Mouse (Mus musculus) liver, embryonic 14.5 days (tissue): ENCODE data around the gene Caskin2. TPM values are rescaled to one million over a fixed set of nuclear protein-coding genes. Genes with fewer than 3 reads are reported as not detected.

ENCODE experiments used
- ATAC-seq: fragments of 200-750 bp; cut with Nextera tagmentation; 2 replicates; pipeline ENCODE4 v1.8.0; 2017; ENCODE audit warnings: moderate number of reproducible peaks, mild to moderate bottlenecking, moderate library complexity; ENCODE audit not compliant: insufficient read depth
- DNase-seq, 3 experiments: peaks; one replicate each; pipeline ENCODE4 v3.0.0-alpha.2; 2012 to 2013; ENCODE audit warnings: low read depth in 3 of 3, low spot score in 3 of 3
- H3K27ac ChIP-seq: fragments of 300-500 bp; sonication (generic); 2 replicates; pipeline ENCODE4 v1.5.1; 2014; ENCODE audit warnings: moderate library complexity, mild to moderate bottlenecking, control low read depth, inconsistent platforms
- H3K27me3 ChIP-seq: fragments of 300-500 bp; sonication (generic); 2 replicates; pipeline ENCODE4 v1.6.1; 2014; ENCODE audit warnings: mild to moderate bottlenecking, low read length, moderate library complexity; ENCODE audit not compliant: control insufficient read depth, insufficient read depth
- H3K36me3 ChIP-seq: fragments of 300-500 bp; sonication (generic); replicated peaks from 2 replicates; pipeline ENCODE4 v1.6.1; 2014; ENCODE audit warnings: low read depth; ENCODE audit not compliant: control insufficient read depth, insufficient read depth
- H3K4me1 ChIP-seq, 2 experiments: fragments of 200-500 bp in 1 of 2; fragments of 300-500 bp in 1 of 2; sonication (generic) in 1 of 2; replicated peaks; 2 replicates each; pipeline ENCODE4 v1.6.1; 2012 to 2014; ENCODE audit warnings: antibody characterized with exemption in 1 of 2, inconsistent platforms in 1 of 2, low read length in 1 of 2; ENCODE audit not compliant: control insufficient read depth in 2 of 2, insufficient read depth in 2 of 2
- H3K4me2 ChIP-seq: fragments of 300-500 bp; sonication (generic); 2 replicates; pipeline ENCODE4 v1.6.1; 2014; ENCODE audit warnings: low read depth, mild to moderate bottlenecking, control low read depth, moderate library complexity
- H3K4me3 ChIP-seq, 2 experiments: fragments of 200-500 bp in 1 of 2; fragments of 300-500 bp in 1 of 2; sonication (generic) in 1 of 2; 2 replicates each; pipeline ENCODE4 v1.5.1; 2012 to 2014; ENCODE audit warnings: low read depth in 2 of 2, low read length in 2 of 2, mild to moderate bottlenecking in 2 of 2, control low read depth in 1 of 2, inconsistent platforms in 1 of 2, moderate library complexity in 1 of 2; ENCODE audit not compliant: insufficient read depth in 1 of 2
- H3K9ac ChIP-seq: fragments of 300-500 bp; sonication (generic); replicated peaks from 2 replicates; pipeline ENCODE4 v1.6.1; 2014; ENCODE audit warnings: mild to moderate bottlenecking, control low read depth, moderate library complexity
- H3K9me3 ChIP-seq: fragments of 300-500 bp; sonication (generic); 2 replicates; pipeline ENCODE4 v1.6.1; 2016; ENCODE audit warnings: low read length, mixed read lengths; ENCODE audit not compliant: control insufficient read depth
- CTCF ChIP-seq: IDR thresholded peaks from 2 replicates; pipeline ENCODE4 v1.5.1; 2016; ENCODE audit warnings: antibody characterized with exemption, low read depth, control low read depth
- EP300 ChIP-seq: IDR thresholded peaks from 2 replicates; pipeline ENCODE4 v1.6.1; 2016; ENCODE audit warnings: antibody characterized with exemption, low read depth
- WGBS: fragments of 180-500 bp; shearing (Covaris S2); extraction: QIAGEN DNeasy Blood & Tissue Kit; methylation state at CpG from one replicate; pipeline ENCODE4 v1.1.7; 2014; ENCODE audit not compliant: insufficient replicate concordance; 5-methylcytosine and 5-hydroxymethylcytosine counted together
- polyA plus RNA-seq, 2 experiments: library from polyadenylated mRNA; depleted of rRNA in 1 of 2; stranded (reverse) in 1 of 2; unstranded in 1 of 2; fragments of >200 nt; fragmentation: Nextera tagmentation in 1 of 2; extraction: Ambion mirVana in 1 of 2; gene quantifications; 2 replicates each; pipeline versions ENCODE4 v1.2.1 to v1.2.3; 2012 to 2014

The Caskin2 gene
- polyA plus RNA-seq, 2 experiments: 4.9 to 7.1 TPM

DNA sequence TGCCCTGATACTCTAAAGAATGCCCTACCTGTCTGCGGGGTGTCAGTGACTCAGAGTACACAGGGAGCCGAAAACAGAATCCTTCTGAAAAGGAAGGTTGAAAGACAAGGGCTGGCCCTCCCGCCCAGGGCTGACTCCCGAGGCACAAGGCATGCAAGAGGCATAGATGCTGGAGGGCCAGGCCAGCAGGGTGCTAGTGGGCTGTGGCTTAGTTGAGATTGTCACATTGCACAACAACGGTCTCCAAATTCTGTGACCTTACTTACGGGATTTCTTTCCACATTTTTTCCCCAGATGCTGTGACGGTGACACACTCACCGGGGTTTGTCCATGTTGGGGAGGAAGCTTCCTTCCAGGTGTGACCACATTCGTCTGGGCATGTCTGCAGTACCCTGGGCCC, 36.5 kb downstream of the Caskin2 start:
- H3K9ac ChIP-seq: no peak overlapping the region
- TF ChIP-seq CTCF (no peak), EP300 (no peak)
- H3K4me1 ChIP-seq: peaks cover 29 to 35% of the 10 kb centered on the region in 2 experiments
- no peak for ATAC-seq
- no peaks in the 10 kb centered on the region for H3K27me3 ChIP-seq
- WGBS: 73% methylated on average over 9 of the region's 9 CpGs
- DNase-seq: no peak
- no peak overlapping the region for H3K4me3 ChIP-seq
- H3K4me2 ChIP-seq: no peak overlapping the region
- no peaks in the 10 kb centered on the region for H3K9me3 ChIP-seq
- no peaks in the 10 kb centered on the region for H3K36me3 ChIP-seq
- H3K27ac ChIP-seq: peak overlapping the region; percentile 27; the same call in 1 of the 2 replicates

DNA sequence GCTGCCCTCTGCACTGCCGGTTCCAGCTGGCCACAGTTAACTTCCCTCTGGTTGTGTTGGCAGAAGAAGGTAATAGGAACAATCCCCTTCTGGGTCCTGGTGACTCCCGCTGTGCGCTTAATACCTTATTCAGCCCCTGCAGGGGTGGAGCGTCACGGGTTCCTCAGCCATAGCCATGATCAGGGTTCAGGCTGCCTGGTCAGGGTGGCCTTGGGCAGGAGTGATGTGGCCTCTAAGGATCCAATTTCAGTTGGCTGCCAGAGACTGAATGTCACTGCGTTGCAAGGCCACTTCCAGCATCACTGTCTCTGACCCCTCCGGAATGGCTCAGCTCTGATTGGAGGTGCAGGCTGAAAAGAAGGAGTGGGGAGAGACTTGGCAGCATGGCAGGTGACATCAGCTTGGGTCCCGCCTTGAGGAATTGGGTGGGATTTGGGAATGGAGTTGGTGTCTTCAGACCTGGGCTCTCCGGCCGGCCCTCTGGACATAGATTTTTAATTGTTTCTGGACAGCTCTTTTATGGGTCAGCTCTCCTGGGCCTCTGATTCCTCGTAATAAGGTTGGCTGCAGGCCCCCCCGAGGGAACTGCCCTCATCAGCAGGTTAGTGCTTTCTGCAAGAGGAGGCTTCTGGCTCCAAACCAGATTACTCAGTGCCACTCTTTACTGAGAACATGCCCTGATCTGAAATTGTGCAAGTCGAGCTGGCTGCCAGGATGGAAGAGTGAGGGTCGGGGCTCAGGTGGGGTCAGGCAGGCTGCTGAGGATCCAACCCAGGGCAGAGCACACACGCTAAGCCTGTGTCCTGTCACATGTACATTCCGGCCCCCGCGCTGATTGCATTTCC, 37.4 kb downstream of the Caskin2 start:
- WGBS: 73% methylated on average over 18 of the region's 18 CpGs

DNA sequence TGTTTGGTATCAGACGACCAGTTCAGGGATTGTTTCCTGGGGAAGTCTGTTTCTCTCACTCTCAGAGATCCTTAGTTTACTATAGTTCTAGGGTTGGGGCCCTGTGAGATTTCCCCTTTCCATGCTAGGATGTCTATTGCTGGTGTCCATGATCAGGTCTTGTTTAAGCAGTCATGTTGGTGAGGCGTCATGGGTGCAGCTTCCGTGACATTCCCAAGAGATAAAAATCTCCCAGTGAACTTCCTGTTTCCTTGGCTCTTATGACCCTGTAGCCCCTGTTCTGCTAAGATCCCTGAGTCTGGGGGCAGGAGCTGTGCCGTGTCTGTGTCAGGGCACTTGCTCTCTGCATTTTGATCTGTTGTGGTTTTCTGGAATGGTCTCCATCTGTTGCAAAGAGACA, 38.8 kb downstream of the Caskin2 start:
- WGBS: 45% methylated on average over 4 of the region's 4 CpGs
- no peak overlapping the region for H3K4me2 ChIP-seq
- H3K9me3 ChIP-seq: no peaks in the 10 kb centered on the region
- peaks cover 19 to 34% of the 10 kb centered on the region in 2 experiments for H3K4me1 ChIP-seq
- H3K36me3 ChIP-seq: no peaks in the 10 kb centered on the region
- H3K27ac ChIP-seq: no peak overlapping the region
- no peak for DNase-seq
- TF ChIP-seq CTCF (no peak), EP300 (no peak)
- no peaks in the 10 kb centered on the region for H3K27me3 ChIP-seq
- no peak overlapping the region for H3K9ac ChIP-seq
- ATAC-seq: no peak
- no peak overlapping the region for H3K4me3 ChIP-seq

More for the DNA sequence above, 37.4 kb downstream of the Caskin2 start:
- no peak overlapping the region for H3K4me2 ChIP-seq
- no peaks in the 10 kb centered on the region for H3K27me3 ChIP-seq
- peaks cover 28 to 35% of the 10 kb centered on the region in 2 experiments for H3K4me1 ChIP-seq
- no peaks in the 10 kb centered on the region for H3K36me3 ChIP-seq
- no peak overlapping the region for H3K27ac ChIP-seq
- ATAC-seq (no peak), DNase-seq (no peak)
- TF ChIP-seq CTCF (no peak), EP300 (no peak)
- no peak overlapping the region for H3K4me3 ChIP-seq
- H3K9me3 ChIP-seq: no peaks in the 10 kb centered on the region
- H3K9ac ChIP-seq: no peak overlapping the region

DNA sequence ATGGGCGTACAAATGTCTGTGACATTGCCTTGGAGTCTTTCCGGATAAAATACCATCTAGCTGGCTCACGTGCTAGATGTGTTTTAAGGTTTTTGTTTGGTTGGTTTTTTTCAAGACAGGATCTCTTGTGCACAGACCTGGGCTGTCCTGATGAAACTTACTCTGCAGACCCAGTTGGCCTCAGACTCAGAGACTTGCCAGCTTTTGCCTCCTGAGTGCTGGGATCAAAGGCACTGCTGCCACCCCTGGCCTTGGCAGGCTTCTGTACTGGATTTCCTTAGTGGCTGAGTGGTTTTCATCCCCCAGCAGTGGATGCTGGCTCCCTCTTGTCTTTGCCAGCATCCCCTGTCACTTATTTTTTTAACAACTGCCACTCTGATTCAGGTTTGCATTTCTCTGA, 44.5 kb downstream of the Caskin2 start:
- H3K9me3 ChIP-seq: no peaks in the 10 kb centered on the region
- no peak overlapping the region for H3K9ac ChIP-seq
- WGBS: 87% methylated on average over 3 of the region's 3 CpGs
- H3K27ac ChIP-seq: no peak overlapping the region
- H3K27me3 ChIP-seq: no peaks in the 10 kb centered on the region
- ATAC-seq: no peak
- peaks cover 18 to 35% of the 10 kb centered on the region in 2 experiments for H3K4me1 ChIP-seq
- TF ChIP-seq CTCF (no peak), EP300 (no peak)
- no peak for DNase-seq
- H3K4me3 ChIP-seq: no peak overlapping the region
- H3K36me3 ChIP-seq: no peaks in the 10 kb centered on the region
- H3K4me2 ChIP-seq: no peak overlapping the region

DNA sequence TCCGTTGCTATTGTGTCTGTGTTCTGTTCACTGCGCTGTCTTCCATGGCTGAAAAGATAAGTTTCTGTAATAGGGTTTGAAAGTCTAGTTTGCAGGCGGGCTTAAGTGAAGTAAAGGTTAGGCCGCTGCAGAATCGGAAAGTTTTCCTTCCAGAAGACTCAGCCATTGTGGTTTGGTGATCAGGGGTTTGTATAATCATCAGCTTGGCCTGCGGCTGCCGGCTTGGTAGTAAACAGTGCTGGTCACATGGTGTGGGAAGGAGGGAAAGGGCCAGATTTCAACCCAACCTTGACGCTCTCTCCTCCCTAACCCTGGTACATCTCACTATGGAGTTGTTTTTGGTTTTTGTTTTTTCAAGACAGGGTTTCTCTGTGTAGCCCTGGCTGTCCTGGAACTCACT, 46.5 kb downstream of the Caskin2 start:
- Histone ChIP-seq H3K4me1 (peaks cover 18 to 35% of the 10 kb centered on the region in 2 experiments), H3K4me3 (peak overlapping the region in 1 of 2 experiments; percentile 90; a peak in 1 of 4 replicates), H3K27ac (no peak overlapping the region), H3K9me3 (no peaks in the 10 kb centered on the region), H3K9ac (peak overlapping the region; percentile 93; the same call in 1 of the 2 replicates), H3K4me2 (peak overlapping the region; percentile 86), H3K36me3 (no peaks in the 10 kb centered on the region), H3K27me3 (no peaks in the 10 kb centered on the region)
- DNase-seq (no peak), ATAC-seq (no peak)
- WGBS: 76% methylated on average over 8 of the region's 8 CpGs
- TF ChIP-seq EP300: no peak
- TF ChIP-seq CTCF: no peak
